Mouse (Mus musculus): ENCODE data around the gene Tarbp1. TPM values are rescaled to one million over a fixed set of nuclear protein-coding genes. Genes with fewer than 3 reads are reported as not detected.

Tarbp1 gene
- polyA plus RNA-seq, 1 experiment from 2014 or later = 2.6 TPM

DNA sequence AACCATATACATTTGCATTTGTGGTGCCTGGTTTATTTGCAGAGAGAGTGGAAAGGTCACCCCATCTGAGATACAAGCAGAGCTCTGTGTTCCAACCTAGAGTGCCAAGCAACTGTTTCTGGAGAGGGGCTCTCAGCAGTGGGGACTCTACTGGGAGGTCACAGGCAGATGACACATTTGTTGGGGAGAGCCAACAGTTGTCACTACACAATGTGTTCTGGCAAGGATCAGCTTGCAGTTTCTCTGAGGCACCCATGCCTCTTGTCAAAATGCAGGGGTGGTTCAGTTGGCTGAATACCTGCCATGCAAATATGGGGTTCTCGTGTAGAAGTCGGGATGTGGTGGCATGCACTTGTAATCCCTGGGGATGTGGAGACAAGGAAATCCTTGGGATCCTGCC, 33.4 kb upstream of the Tarbp1 start:
- 97% methylated on average over 2 of the region's 2 CpGs for WGBS
- no peak overlapping the region for H3K4me3 ChIP-seq (replicated peaks)
- H3K27me3 ChIP-seq (replicated peaks) = no peaks in the 10 kb centered on the region
- H3K4me1 ChIP-seq = no peaks in the 10 kb centered on the region
- no peak overlapping the region for H3K27ac ChIP-seq
- H3K36me3 ChIP-seq = no peaks in the 10 kb centered on the region
- H3K9me3 ChIP-seq = no peaks in the 10 kb centered on the region
- H3K4me2 ChIP-seq = no peak overlapping the region
- no peak for ATAC-seq (ENCODE audit: insufficient read depth, low FRiP score, low read depth)
- no peak overlapping the region for H3K9ac ChIP-seq

DNA sequence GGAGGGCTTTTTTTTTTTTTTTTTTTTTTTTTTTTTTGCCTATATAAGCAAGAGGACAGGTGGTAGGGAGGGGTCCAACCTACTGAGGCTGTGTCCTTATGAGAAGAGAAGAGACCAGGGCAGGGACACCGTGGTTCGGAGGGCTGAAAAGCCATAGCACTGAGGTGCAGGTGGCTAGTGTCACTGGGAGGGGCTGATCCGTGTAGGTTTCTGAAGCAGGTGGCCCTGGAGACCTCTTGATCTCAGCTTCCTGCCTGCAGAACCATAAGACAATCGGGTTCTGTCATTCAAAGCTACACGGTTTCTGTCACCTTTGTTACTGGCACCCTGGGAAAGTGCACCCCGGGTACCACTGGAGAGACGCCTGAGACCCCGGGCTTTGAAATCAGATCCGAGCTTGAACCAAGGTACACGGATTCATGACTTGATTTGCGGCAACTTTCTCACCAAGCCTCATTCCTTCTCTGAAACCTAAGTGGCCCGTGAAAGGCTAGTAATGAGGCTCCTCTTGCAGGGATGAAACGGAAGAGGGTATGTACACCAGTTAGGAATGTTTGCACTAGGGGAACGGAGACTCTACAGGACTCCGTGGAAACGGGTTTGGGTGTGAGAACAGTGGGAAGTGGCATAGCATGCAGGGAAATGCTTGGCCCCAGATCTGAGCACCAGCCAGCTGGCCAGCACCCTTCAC, 29.8 kb upstream of the Tarbp1 start:
- Histone ChIP-seq H3K27ac (no peak overlapping the region), H3K4me1 (no peaks in the 10 kb centered on the region), H3K4me2 (no peak overlapping the region), H3K9ac (no peak overlapping the region), H3K27me3 (replicated peaks) (no peaks in the 10 kb centered on the region), H3K36me3 (no peaks in the 10 kb centered on the region), H3K9me3 (no peaks in the 10 kb centered on the region), H3K4me3 (replicated peaks) (no peak overlapping the region)
- no peak for ATAC-seq (ENCODE audit: insufficient read depth, low FRiP score, low read depth)
- 72% methylated on average over 16 of the region's 16 CpGs for WGBS

DNA sequence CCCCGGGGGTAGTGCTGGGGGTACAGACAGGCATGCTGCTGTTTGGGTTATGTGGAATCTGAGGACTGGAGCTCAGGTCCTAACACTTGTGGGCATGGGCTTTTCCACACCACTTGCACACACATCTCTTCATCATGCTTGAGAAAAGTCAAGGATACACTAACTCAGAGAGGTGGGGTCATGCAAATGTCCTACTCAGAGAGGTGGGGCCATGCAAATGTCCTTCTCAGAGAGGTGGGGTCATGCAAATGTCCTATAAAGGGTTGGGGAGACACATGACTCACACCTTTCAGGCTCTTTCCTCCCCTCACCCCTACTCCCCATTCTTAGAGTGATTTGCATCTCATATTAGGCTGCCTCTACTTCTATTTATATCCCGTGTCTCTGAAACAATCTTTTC, 27.9 kb upstream of the Tarbp1 start:
- no peaks in the 10 kb centered on the region for H3K27me3 ChIP-seq (replicated peaks)
- H3K4me2 ChIP-seq = no peak overlapping the region
- H3K9ac ChIP-seq = no peak overlapping the region
- H3K36me3 ChIP-seq = no peaks in the 10 kb centered on the region
- no peaks in the 10 kb centered on the region; the same call in 1 of the 2 replicates for H3K4me1 ChIP-seq
- ATAC-seq (ENCODE audit: insufficient read depth, low FRiP score, low read depth) = 0 out of 2 replicates have a peak, but pooled peaks have one; percentile 16
- H3K27ac ChIP-seq = no peak overlapping the region
- no peaks in the 10 kb centered on the region for H3K9me3 ChIP-seq
- no peak overlapping the region for H3K4me3 ChIP-seq (replicated peaks)
- 50% methylated on average over 2 of the region's 2 CpGs for WGBS

DNA sequence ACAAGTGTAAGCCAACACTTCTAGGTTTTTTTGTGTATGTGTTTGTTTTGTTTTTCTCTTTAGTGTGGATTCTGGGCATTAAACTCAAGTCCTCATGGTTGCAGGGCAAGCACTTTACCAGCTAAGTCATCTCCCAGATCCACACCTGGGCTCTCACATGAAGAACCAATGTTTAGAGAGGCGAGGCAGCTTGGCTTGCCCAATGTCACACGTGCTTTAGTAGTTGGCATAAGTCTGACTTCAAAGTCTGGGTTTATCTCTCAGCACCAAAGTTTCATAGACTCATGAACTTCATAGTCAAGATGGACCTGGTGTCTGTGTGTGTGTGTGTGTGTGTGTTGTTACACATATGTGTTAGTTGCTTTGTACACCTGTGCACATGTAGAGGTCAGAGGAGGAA, 24.5 kb upstream of the Tarbp1 start:
- no peak overlapping the region for H3K4me3 ChIP-seq (replicated peaks)
- ATAC-seq (ENCODE audit: insufficient read depth, low FRiP score, low read depth) = no peak
- H3K27me3 ChIP-seq (replicated peaks) = no peaks in the 10 kb centered on the region
- no peaks in the 10 kb centered on the region for H3K9me3 ChIP-seq
- no peak overlapping the region for H3K9ac ChIP-seq
- H3K36me3 ChIP-seq = no peaks in the 10 kb centered on the region
- H3K4me2 ChIP-seq = no peak overlapping the region
- 97% methylated on average over 2 of the region's 2 CpGs for WGBS
- no peaks in the 10 kb centered on the region; the same call in 1 of the 2 replicates for H3K4me1 ChIP-seq
- no peak overlapping the region for H3K27ac ChIP-seq

DNA sequence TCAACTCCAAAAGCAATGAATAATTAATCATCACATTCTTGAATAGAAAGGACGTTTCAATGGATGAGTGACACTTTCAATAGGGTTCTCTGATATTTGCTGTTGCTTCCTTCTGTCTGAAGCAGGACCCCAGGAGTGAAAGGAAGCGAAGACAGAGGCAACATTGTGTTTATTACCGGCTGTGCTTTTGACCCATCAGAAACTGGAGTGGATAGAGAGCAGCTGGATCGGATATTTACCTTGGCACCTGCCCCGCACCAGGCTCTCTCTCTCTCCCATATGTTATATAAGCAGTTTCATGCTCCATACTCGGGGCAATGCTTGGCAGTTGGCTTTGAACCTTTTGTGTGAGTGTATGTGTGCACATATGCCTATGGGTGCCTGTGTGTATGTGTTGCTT, 23.6 kb upstream of the Tarbp1 start:
- ATAC-seq (ENCODE audit: insufficient read depth, low FRiP score, low read depth) = no peak
- Histone ChIP-seq H3K9me3 (no peaks in the 10 kb centered on the region), H3K27ac (peak overlapping the region; percentile 78), H3K4me3 (replicated peaks) (no peak overlapping the region), H3K4me1 (no peaks in the 10 kb centered on the region; the same call in 1 of the 2 replicates), H3K9ac (no peak overlapping the region), H3K27me3 (replicated peaks) (no peaks in the 10 kb centered on the region), H3K36me3 (no peaks in the 10 kb centered on the region), H3K4me2 (peak overlapping the region; percentile 65)
- WGBS = 59% methylated on average over 6 of the region's 6 CpGs

DNA sequence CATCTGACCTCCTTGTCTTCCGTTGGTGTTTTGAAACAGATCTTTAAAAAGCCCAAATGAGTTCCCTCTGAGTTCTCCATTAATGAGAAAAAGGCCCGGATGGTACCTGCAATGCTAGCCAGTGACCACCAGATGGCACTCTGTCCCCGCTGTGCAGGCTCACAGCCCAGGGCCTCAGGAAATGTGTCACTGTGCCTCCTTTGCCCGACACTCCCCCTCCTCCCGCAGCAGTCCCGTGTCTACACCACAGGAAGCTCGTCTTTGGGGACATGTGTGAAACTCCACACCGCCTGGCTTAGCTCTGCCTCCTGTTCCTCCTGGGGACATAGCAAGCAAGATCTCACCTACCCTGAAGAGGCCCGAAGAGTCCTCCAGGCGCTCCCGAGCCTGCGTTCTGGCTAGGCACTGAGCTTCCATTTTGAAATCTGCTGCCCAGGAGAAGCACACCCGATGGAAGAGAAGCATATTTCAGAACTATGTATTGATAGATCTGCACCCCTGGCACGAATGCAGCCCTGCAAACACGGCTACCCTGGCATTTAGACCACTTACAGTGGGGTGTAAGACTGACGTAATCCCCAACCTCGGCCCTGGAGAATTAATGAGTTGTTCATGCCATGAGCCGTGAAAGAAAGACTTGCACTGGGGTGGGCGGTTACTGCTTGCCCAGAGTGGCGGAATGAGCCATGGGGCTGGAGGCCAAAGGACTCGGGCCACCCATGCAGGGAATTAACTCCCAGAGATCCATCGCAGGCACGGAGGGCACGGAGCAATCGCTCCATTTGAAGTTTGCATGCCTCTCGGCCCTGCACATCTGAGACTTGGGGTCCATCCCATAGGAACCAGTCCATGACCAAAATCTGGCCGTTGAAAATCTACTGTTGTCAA, 22.9 kb upstream of the Tarbp1 start:
- Histone ChIP-seq H3K27me3 (replicated peaks) (no peaks in the 10 kb centered on the region), H3K4me2 (peak overlapping the region; percentile 65), H3K36me3 (no peaks in the 10 kb centered on the region), H3K4me1 (no peaks in the 10 kb centered on the region; the same call in 1 of the 2 replicates), H3K9me3 (no peaks in the 10 kb centered on the region), H3K9ac (no peak overlapping the region; the same call in 1 of the 2 replicates), H3K4me3 (replicated peaks) (peak overlapping the region; percentile 31), H3K27ac (peak overlapping the region; percentile 78)
- 17% methylated on average over 27 of the region's 27 CpGs for WGBS
- peak; percentile 83 for ATAC-seq (ENCODE audit: insufficient read depth, low FRiP score, low read depth)

DNA sequence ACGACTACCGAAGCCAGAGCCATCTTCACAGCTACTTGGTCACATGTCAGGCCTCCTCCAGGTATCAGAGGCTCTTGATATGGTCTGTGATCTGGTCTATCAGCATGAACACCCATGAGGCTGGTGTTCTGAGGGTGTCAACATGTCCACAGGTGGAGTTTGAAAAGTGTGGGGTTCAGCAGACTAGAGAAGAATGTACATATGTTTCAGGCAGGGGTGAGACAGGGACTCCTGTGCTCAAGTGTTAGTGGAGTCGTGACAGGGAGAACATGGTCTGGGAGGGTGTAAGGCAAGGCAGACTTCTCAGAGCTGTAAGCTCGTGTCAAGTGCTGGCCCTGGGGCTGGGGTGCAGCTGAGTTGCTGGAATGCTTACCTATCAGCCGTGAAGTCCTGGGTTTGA, 22.1 kb upstream of the Tarbp1 start:
- H3K27me3 ChIP-seq (replicated peaks) = no peaks in the 10 kb centered on the region
- WGBS = 80% methylated on average over 5 of the region's 5 CpGs
- no peak overlapping the region for H3K9ac ChIP-seq
- no peak overlapping the region for H3K4me2 ChIP-seq
- H3K9me3 ChIP-seq = no peaks in the 10 kb centered on the region
- no peaks in the 10 kb centered on the region for H3K36me3 ChIP-seq
- no peak overlapping the region for H3K27ac ChIP-seq
- H3K4me3 ChIP-seq (replicated peaks) = no peak overlapping the region
- no peak for ATAC-seq (ENCODE audit: insufficient read depth, low FRiP score, low read depth)
- H3K4me1 ChIP-seq = no peaks in the 10 kb centered on the region; the same call in 1 of the 2 replicates

DNA sequence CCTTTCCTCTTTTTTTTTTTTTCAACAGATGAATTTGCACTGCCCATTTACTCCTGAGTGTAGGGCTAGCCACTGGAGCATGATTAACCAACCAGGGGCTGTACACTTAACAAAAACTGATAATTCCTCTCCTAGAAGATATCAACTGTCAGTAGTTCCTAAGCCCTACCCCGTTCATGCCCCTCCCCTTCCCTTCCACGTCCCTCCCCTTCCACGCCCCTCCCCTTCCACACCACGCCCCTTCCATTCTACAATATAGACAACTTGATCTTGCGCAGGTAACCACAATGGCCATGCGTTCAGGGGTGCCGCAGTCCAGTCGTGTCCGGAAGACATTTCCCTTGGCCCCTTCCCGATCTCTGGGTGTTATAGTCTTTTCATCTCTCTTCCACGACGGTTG, 20.6 kb upstream of the Tarbp1 start:
- Histone ChIP-seq H3K4me3 (replicated peaks) (no peak overlapping the region), H3K27me3 (replicated peaks) (no peaks in the 10 kb centered on the region), H3K9me3 (no peaks in the 10 kb centered on the region)

DNA sequence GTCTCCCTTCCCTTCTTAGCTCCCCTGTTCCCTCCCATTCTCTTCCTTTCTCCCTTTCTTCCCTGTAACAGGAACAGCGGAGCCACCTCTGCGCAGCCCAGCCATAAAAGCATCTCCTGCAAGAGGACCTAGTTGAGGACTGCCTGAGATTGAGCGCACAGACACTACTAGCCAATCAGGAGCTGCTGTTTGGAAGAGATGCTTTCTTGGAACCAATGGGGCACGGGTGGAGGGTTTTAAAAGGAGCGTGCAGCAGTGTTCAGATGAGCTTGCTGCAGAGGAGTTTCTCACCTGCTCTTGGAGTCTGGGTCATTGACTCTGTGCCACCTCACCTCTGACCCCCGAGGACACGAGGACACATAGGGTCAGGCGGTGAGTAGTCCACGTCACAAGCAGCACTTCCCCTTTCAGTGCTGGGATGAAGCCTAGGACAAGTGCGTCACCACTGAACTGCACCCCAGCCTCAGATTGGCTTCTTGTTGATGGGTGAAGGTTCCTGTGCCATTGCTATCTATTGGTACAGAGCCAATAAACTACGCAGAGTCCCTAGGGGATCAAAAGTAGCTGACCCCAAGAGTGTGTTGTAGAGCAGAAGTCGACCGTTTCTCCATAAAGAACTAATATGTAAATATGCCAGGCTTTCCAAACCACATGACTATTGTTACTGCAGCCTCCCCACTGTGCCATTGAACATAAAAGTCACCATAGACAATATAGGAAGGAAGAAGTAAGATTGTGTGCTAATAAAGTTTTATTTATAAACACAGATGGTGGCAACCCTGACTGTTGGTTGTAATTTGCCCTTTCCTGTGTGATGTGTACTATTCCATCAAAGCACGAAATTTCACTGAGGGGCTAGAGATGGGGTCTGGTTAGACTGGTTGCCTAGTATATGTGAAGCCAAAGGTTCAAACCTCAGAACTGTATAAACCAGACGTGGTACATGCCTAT, 19.6 kb upstream of the Tarbp1 start:
- Histone ChIP-seq H3K4me1 (no peaks in the 10 kb centered on the region; the same call in 1 of the 2 replicates), H3K4me3 (replicated peaks) (no peak overlapping the region), H3K27me3 (replicated peaks) (no peaks in the 10 kb centered on the region), H3K36me3 (no peaks in the 10 kb centered on the region), H3K9me3 (no peaks in the 10 kb centered on the region), H3K4me2 (no peak overlapping the region), H3K9ac (no peak overlapping the region), H3K27ac (no peak overlapping the region)
- 74% methylated on average over 15 of the region's 15 CpGs for WGBS
- no peak for ATAC-seq (ENCODE audit: insufficient read depth, low FRiP score, low read depth)

More for the DNA sequence above, 20.6 kb upstream of the Tarbp1 start:
- H3K9ac ChIP-seq = no peak overlapping the region
- H3K36me3 ChIP-seq = no peaks in the 10 kb centered on the region
- ATAC-seq (ENCODE audit: insufficient read depth, low FRiP score, low read depth) = no peak
- 81% methylated on average over 12 of the region's 12 CpGs for WGBS
- no peak overlapping the region for H3K4me2 ChIP-seq
- no peaks in the 10 kb centered on the region; the same call in 1 of the 2 replicates for H3K4me1 ChIP-seq
- H3K27ac ChIP-seq = no peak overlapping the region

DNA sequence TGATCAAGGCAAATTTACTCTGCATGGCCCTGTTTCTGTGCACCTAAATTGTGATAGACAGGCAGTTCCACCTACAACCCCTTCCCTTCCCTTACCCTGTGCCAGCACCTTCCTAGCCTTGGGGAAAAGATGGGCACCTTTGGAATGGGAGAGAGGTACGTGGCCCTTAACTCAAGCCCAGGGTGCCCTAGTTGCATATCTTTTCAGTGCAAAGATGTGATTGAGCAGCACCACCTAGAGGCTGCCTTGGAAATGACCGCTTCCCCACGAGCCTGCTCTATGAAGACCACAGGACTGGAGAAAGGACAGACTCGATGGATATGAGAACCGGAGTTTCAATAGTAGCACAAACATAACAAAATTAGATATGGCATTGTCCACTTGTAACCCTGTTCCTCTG, 8.1 kb upstream of the Tarbp1 start:
- no peak overlapping the region for H3K9ac ChIP-seq
- no peak overlapping the region for H3K27ac ChIP-seq
- no peak for ATAC-seq (ENCODE audit: insufficient read depth, low FRiP score, low read depth)
- H3K4me2 ChIP-seq = no peak overlapping the region
- H3K27me3 ChIP-seq (replicated peaks) = no peaks in the 10 kb centered on the region
- no peaks in the 10 kb centered on the region for H3K9me3 ChIP-seq
- no peaks in the 10 kb centered on the region for H3K4me1 ChIP-seq
- H3K4me3 ChIP-seq (replicated peaks) = no peak overlapping the region
- WGBS = 7% methylated on average over 5 of the region's 5 CpGs
- no peaks in the 10 kb centered on the region for H3K36me3 ChIP-seq

DNA sequence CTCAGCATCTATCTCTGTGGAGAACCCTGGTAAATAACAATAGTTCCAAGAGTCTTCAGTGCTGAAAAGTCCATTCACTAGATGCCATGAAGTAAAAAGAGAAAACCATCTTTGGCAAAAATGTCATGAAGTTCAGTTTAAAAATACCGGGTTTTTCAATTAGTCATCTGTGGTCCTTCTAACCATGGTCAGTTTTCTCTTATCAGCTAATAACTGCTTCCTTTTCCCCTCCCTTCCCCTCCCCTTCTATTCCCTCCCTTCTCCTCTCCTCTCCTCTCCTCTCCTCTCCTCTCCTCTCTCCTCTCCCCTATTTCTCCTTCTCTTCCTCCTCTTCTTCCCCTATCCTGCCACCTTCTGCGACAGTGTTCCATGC, 7.5 kb upstream of the Tarbp1 start:
- no peaks in the 10 kb centered on the region for H3K4me1 ChIP-seq
- ATAC-seq (ENCODE audit: insufficient read depth, low FRiP score, low read depth) = no peak
- H3K4me3 ChIP-seq (replicated peaks) = no peak overlapping the region
- H3K27ac ChIP-seq = no peak overlapping the region
- no peaks in the 10 kb centered on the region for H3K36me3 ChIP-seq
- 59% methylated on average over 2 of the region's 2 CpGs for WGBS
- H3K4me2 ChIP-seq = no peak overlapping the region
- no peak overlapping the region for H3K9ac ChIP-seq
- H3K27me3 ChIP-seq (replicated peaks) = no peaks in the 10 kb centered on the region
- no peaks in the 10 kb centered on the region for H3K9me3 ChIP-seq

Data from stomach, embryonic 15.5 days (tissue).